Mouse (Mus musculus): ENCODE measurements around the gene H60b. TPM values are rescaled to one million over a fixed set of nuclear protein-coding genes. Genes with fewer than 3 reads are reported as not detected.
"Not testable (repeated sequence)": the region's sequence is repeated elsewhere in the genome, so short reads cannot be mapped to it uniquely, and the experiment has no call there.

Gene H60b
- polyA plus RNA-seq, 1 experiment: 0.25 TPM

- TF ChIP-seq POLR2A (IDR thresholded peaks at IDR 0.05; ENCODE audit: low read depth, low read length): no peak
- no peak for TF ChIP-seq CTCF (conservative IDR thresholded peaks at IDR 0.05; ENCODE audit: insufficient read depth, insufficient read length, low read depth, low read length)
- WGBS: 60% methylated on average over 3 of the region's 3 CpGs
- peaks cover 7% of the 10 kb centered on the region for H3K27me3 ChIP-seq (replicated peaks; ENCODE audit: control insufficient read depth, insufficient read depth, low read length)
- DNase-seq: peak; percentile 2
- no peaks in the 10 kb centered on the region for H3K36me3 ChIP-seq (ENCODE audit: control insufficient read depth, insufficient read depth, low read length)
- no peak overlapping the region for H3K4me3 ChIP-seq (ENCODE audit: insufficient read depth, low read depth, low read length)
- no peaks in the 10 kb centered on the region for H3K4me1 ChIP-seq (ENCODE audit: control insufficient read depth, insufficient read depth, low read length)
- H3K27ac ChIP-seq (ENCODE audit: insufficient read depth, low read depth, low read length): no peak overlapping the region
Measured at GRCm38 (mm10) chr10:22154871-22155799, 3.3 kb upstream of the H60b start.

GRCm38 (mm10) chr10:22159131-22159561 is 760 bp downstream of the H60b start:
- no peak for DNase-seq
- Histone ChIP-seq H3K4me1 (ENCODE audit: control insufficient read depth, insufficient read depth, low read length) (no peaks in the 10 kb centered on the region), H3K27me3 (replicated peaks; ENCODE audit: control insufficient read depth, insufficient read depth, low read length) (peaks cover 4% of the 10 kb centered on the region), H3K4me3 (ENCODE audit: insufficient read depth, low read depth, low read length) (no peak overlapping the region), H3K27ac (ENCODE audit: insufficient read depth, low read depth, low read length) (no peak overlapping the region), H3K36me3 (ENCODE audit: control insufficient read depth, insufficient read depth, low read length) (no peaks in the 10 kb centered on the region)
- 3% methylated on average over 24 of the region's 24 CpGs for WGBS
- TF ChIP-seq POLR2A (IDR thresholded peaks at IDR 0.05; ENCODE audit: low read depth, low read length) (no peak), CTCF (conservative IDR thresholded peaks at IDR 0.05; ENCODE audit: insufficient read depth, insufficient read length, low read depth, low read length) (no peak)

GRCm38 (mm10) chr10:22159581-22160140 is 1.3 kb downstream of the H60b start:
- H3K27ac ChIP-seq (ENCODE audit: insufficient read depth, low read depth, low read length): no peak overlapping the region
- no peak overlapping the region for H3K4me3 ChIP-seq (ENCODE audit: insufficient read depth, low read depth, low read length)
- 21% methylated on average over 23 of the region's 23 CpGs for whole genome bisulfite sequencing
- no peak for TF ChIP-seq CTCF (conservative IDR thresholded peaks at IDR 0.05; ENCODE audit: insufficient read depth, insufficient read length, low read depth, low read length)
- TF ChIP-seq POLR2A (IDR thresholded peaks at IDR 0.05; ENCODE audit: low read depth, low read length): no peak
- DNase-seq: no peak
- H3K36me3 ChIP-seq (ENCODE audit: control insufficient read depth, insufficient read depth, low read length): no peaks in the 10 kb centered on the region
- no peaks in the 10 kb centered on the region for H3K4me1 ChIP-seq (ENCODE audit: control insufficient read depth, insufficient read depth, low read length)
- peaks cover 2% of the 10 kb centered on the region; the same call in 1 of the 2 replicates for H3K27me3 ChIP-seq (replicated peaks; ENCODE audit: control insufficient read depth, insufficient read depth, low read length)

GRCm38 (mm10) chr10:22163279-22163678 is 4.9 kb downstream of the H60b start:
- not testable (repeated sequence) for H3K4me1 ChIP-seq (ENCODE audit: control insufficient read depth, insufficient read depth, low read length); H3K27ac ChIP-seq (ENCODE audit: insufficient read depth, low read depth, low read length); H3K27me3 ChIP-seq (replicated peaks; ENCODE audit: control insufficient read depth, insufficient read depth, low read length); DNase-seq; H3K36me3 ChIP-seq (ENCODE audit: control insufficient read depth, insufficient read depth, low read length); H3K4me3 ChIP-seq (ENCODE audit: insufficient read depth, low read depth, low read length)
- WGBS: 11% methylated on average over 9 of the region's 9 CpGs

- not testable (repeated sequence) for H3K4me1 ChIP-seq (ENCODE audit: control insufficient read depth, insufficient read depth, low read length); H3K4me3 ChIP-seq (ENCODE audit: insufficient read depth, low read depth, low read length); H3K27me3 ChIP-seq (replicated peaks; ENCODE audit: control insufficient read depth, insufficient read depth, low read length); H3K27ac ChIP-seq (ENCODE audit: insufficient read depth, low read depth, low read length); H3K36me3 ChIP-seq (ENCODE audit: control insufficient read depth, insufficient read depth, low read length)
- TF ChIP-seq CTCF (conservative IDR thresholded peaks at IDR 0.05; ENCODE audit: insufficient read depth, insufficient read length, low read depth, low read length): peak; percentile 41
- 32% methylated on average over 16 of the region's 16 CpGs for WGBS
- peak; percentile 69 for DNase-seq
Measured at GRCm38 (mm10) chr10:22163705-22164583, 5.6 kb downstream of the H60b start.

- H3K36me3 ChIP-seq (ENCODE audit: control insufficient read depth, insufficient read depth, low read length); H3K4me1 ChIP-seq (ENCODE audit: control insufficient read depth, insufficient read depth, low read length); H3K27me3 ChIP-seq (replicated peaks; ENCODE audit: control insufficient read depth, insufficient read depth, low read length); DNase-seq; H3K4me3 ChIP-seq (ENCODE audit: insufficient read depth, low read depth, low read length); H3K27ac ChIP-seq (ENCODE audit: insufficient read depth, low read depth, low read length): not testable (repeated sequence)
- 61% methylated on average over 5 of the region's 5 CpGs for WGBS
Measured at GRCm38 (mm10) chr10:22165328-22166003, 7.1 kb downstream of the H60b start.

- not testable (repeated sequence) for H3K4me1 ChIP-seq (ENCODE audit: control insufficient read depth, insufficient read depth, low read length); H3K36me3 ChIP-seq (ENCODE audit: control insufficient read depth, insufficient read depth, low read length); H3K27ac ChIP-seq (ENCODE audit: insufficient read depth, low read depth, low read length); H3K27me3 ChIP-seq (replicated peaks; ENCODE audit: control insufficient read depth, insufficient read depth, low read length); DNase-seq; H3K4me3 ChIP-seq (ENCODE audit: insufficient read depth, low read depth, low read length)
- WGBS: 60% methylated on average over 2 of the region's 2 CpGs
Measured at GRCm38 (mm10) chr10:22166025-22166424, 7.6 kb downstream of the H60b start.

GRCm38 (mm10) chr10:22167061-22167460 is 8.7 kb downstream of the H60b start:
- H3K36me3 ChIP-seq (ENCODE audit: control insufficient read depth, insufficient read depth, low read length); DNase-seq; H3K27ac ChIP-seq (ENCODE audit: insufficient read depth, low read depth, low read length); H3K4me3 ChIP-seq (ENCODE audit: insufficient read depth, low read depth, low read length); H3K4me1 ChIP-seq (ENCODE audit: control insufficient read depth, insufficient read depth, low read length); H3K27me3 ChIP-seq (replicated peaks; ENCODE audit: control insufficient read depth, insufficient read depth, low read length): not testable (repeated sequence)
- 88% methylated on average over 1 of the region's 1 CpGs for WGBS

- not testable (repeated sequence) for H3K36me3 ChIP-seq (ENCODE audit: control insufficient read depth, insufficient read depth, low read length); H3K4me3 ChIP-seq (ENCODE audit: insufficient read depth, low read depth, low read length); H3K4me1 ChIP-seq (ENCODE audit: control insufficient read depth, insufficient read depth, low read length); H3K27me3 ChIP-seq (replicated peaks; ENCODE audit: control insufficient read depth, insufficient read depth, low read length); H3K27ac ChIP-seq (ENCODE audit: insufficient read depth, low read depth, low read length); DNase-seq
Measured at GRCm38 (mm10) chr10:22169116-22169515, 10.7 kb downstream of the H60b start.
